Mouse (Mus musculus): ENCODE measurements around the gene Cgref1. TPM values are rescaled to one million over a fixed set of nuclear protein-coding genes. Genes with fewer than 3 reads are reported as not detected.

Gene Cgref1
- total RNA-seq, 2 experiments from 2014 or later: 0.59 to 0.84 TPM

Other genes with a start within 250 kb of the Cgref1 start
- gene Dpysl5, start 234.0 kb downstream of the Cgref1 start, total RNA-seq (2021): under 1 TPM; 0.72 to 0.82 TPM
- gene Mapre3, start 130.9 kb downstream of the Cgref1 start, total RNA-seq (2021): 10 to 100 TPM; 37.0 to 42.8 TPM
- 10 to 100 TPM; 34.4 to 38.6 TPM for gene Tmem214, start 77.6 kb downstream of the Cgref1 start, total RNA-seq (2021)
- 1 to 10 TPM; 7.2 to 7.3 TPM for gene Agbl5, start 56.9 kb downstream of the Cgref1 start, total RNA-seq (2021)
- gene Ost4, start 37.8 kb downstream of the Cgref1 start, total RNA-seq (2021): 100 to 1,000 TPM; 146 to 159 TPM
- 10 to 100 TPM; 14.2 to 16.9 TPM for gene Emilin1, start 32.2 kb downstream of the Cgref1 start, total RNA-seq (2021)
- 10 to 100 TPM; 27.1 to 28.5 TPM for gene Khk, start 24.2 kb downstream of the Cgref1 start, total RNA-seq (2021)
- 10 to 100 TPM; 84.3 to 84.7 TPM for gene Preb, start 14.8 kb upstream of the Cgref1 start, total RNA-seq (2021)
- 1 to 10 TPM; 1.5 to 2.8 TPM for gene Tcf23, start 23.1 kb upstream of the Cgref1 start, total RNA-seq (2021)
- 10 to 100 TPM; 47.6 to 52.2 TPM for gene Atraid, start 102.7 kb upstream of the Cgref1 start, total RNA-seq (2021)
- 10 to 100 TPM; 12.4 to 13.5 TPM for gene Slc5a6, start 103.3 kb upstream of the Cgref1 start, total RNA-seq (2021)
- gene Cad, start 109.2 kb upstream of the Cgref1 start, total RNA-seq (2021): 10 to 100 TPM; 12.9 to 15.3 TPM
- gene Dnajc5g, start 160.7 kb upstream of the Cgref1 start, total RNA-seq (2021): not detected
- gene Slc30a3, start 162.6 kb upstream of the Cgref1 start, total RNA-seq (2021): not detected
- gene Trim54, start 171.1 kb upstream of the Cgref1 start, total RNA-seq (2021): 100 to 1,000 TPM; 344 to 355 TPM
- gene Ucn, start 193.2 kb upstream of the Cgref1 start, total RNA-seq (2021): not detected
- 10 to 100 TPM; 43.4 to 49.2 TPM for gene Mpv17, start 208.7 kb upstream of the Cgref1 start, total RNA-seq (2021)
- 1 to 10 TPM in 1 of 2 experiments, under 1 TPM in 1; 0.10 to 1.8 TPM for gene Gm29609, start 234.3 kb upstream of the Cgref1 start, total RNA-seq (2021)
- 10 to 100 TPM; 19.7 to 28.5 TPM for gene Gtf3c2, start 234.6 kb upstream of the Cgref1 start, total RNA-seq (2021)
- gene Snx17, start 247.6 kb upstream of the Cgref1 start, total RNA-seq (2021): 10 to 100 TPM; 58.4 to 64.5 TPM
- gene Eif2b4, start 247.8 kb upstream of the Cgref1 start, total RNA-seq (2021): 10 to 100 TPM; 41.1 to 58.1 TPM